Mouse (Mus musculus) forelimb bud, embryonic 11.5 days (tissue): ENCODE measurements around the gene Nynrin.

Experiments used
- DNase-seq: peaks from one replicate; pipeline ENCODE4 v3.0.0-alpha.2; 2012; ENCODE audit warnings: low read depth, low spot score

The Nynrin gene

GRCm38 (mm10) chr14:55877469-55878315 lies 23.9 kb downstream of the Nynrin start:
- DNase-seq, result no peak

- no peak for DNase-seq
Observed at GRCm38 (mm10) chr14:55878316-55878940, 24.6 kb downstream of the Nynrin start.

DNA sequence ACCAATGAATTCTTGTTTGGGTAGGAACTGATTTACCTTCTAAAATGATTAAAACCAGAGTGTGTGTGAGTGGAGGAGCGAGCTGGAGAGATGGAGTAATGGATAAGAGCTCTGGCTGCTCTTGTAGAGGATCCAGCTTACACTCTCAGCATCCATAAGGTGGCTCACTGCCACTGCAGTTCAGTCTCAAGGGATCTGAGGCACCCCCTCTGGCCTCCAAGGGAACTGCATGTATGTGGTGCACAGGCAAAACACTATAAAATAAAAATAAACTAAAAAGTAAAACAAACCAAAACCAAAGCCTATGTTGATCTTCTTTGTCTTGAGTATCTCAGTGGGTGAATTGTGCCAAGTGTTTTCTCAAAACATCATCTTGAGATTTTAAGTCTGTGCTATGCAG lies 25.8 kb downstream of the Nynrin start:
- peak; percentile 73 for DNase-seq

- no peak for DNase-seq
Observed at GRCm38 (mm10) chr14:55880982-55881381, 27.2 kb downstream of the Nynrin start.

GRCm38 (mm10) chr14:55882171-55882641 lies 28.4 kb downstream of the Nynrin start:
- no peak for DNase-seq

GRCm38 (mm10) chr14:55883149-55883661 lies 29.4 kb downstream of the Nynrin start:
- no peak for DNase-seq

DNA sequence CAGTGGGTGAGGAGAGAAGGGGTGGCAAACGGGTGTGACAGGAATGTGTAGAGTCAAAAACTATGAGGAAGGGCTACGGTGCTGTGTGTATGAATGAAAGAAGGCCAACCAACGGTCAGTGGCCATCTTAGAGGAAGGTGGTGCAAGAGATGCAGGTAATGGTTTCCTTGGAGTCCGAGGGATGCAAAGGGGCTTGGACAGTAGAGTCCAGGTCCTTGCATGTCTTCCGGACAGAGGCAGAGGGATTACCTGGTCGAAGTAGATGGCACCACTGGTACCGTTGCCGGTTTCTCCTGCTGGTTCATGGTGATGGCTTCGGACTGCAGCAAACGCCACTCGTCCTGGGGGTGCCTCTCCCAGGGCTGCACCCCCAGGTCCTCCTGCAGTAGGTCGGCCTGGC lies 29.9 kb downstream of the Nynrin start:
- no peak for DNase-seq

DNA sequence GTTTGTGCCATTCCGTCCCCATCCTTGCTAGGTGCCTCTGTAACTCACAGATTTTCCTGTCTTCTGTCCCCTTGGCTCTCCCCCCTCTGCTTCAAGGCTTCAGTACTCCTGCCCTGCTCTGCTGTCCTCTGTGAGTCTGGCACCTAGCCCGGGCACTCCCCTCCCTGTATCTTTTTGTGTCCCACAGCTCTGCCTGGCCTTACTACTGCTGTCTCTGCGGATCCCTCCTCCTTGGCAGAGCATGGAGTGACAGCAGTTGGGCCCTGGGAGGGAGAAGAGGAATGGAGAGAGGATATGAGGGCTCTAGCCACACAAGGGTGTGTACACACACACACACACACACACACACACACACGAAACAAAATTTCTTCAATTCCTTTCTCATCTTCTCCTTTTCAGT lies 30.4 kb downstream of the Nynrin start, which contains the start of gene Cbln3:
Cbln3 (minus strand) TSS at position 227 of the 400 bp plus-strand sequence.
- DNase-seq, result no peak

GRCm38 (mm10) chr14:55884713-55885113 lies 30.9 kb downstream of the Nynrin start, which contains the start of gene Khnyn:
TSS of gene Khnyn (plus strand) at chr14:55884947.
- DNase-seq, result peak; percentile 89

GRCm38 (mm10) chr14:55885114-55885790 lies 31.4 kb downstream of the Nynrin start:
- no peak for DNase-seq

GRCm38 (mm10) chr14:55885791-55886271 lies 32.0 kb downstream of the Nynrin start:
- no peak for DNase-seq

GRCm38 (mm10) chr14:55886571-55887382 lies 33.0 kb downstream of the Nynrin start:
- DNase-seq, result no peak

DNA sequence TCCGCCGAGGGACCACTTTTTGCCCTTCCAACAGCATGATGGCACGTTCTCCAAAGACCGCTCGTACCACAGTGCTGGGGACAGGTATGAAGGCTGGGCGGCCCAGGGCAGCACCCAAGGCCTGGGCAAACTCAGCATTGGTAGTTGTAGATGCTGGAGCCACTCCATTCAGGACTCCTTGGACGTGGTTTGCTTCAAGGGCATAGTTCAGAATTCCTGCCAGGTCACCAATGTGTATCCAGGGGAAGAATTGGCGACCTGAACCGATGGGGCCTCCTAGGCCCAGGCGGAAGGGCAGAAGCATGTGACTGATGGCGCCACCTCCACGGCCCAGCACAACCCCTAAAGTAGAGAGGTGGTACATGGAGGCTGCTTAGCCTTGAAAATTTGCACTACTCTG lies 43.9 kb downstream of the Nynrin start:
- DNase-seq, result no peak

DNA sequence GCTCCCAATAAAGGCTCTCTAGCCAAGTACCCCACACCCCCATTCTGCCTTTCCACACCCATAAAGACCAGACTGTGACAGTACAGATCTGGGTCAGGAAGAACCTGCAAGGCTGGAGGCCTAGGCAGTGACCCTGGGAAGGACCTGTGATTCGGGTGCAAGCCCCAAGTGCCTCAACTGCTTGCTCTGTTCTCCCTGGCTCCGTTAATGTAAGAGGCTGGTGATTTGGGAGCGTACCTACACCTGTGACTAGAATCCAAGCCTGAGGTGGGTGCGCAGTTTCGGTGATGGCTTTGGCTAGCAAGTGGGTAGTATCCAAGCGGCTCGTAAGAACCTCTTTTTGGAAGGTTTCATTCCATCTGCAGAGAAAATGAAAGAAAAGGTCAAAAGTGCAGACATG lies 45.1 kb downstream of the Nynrin start:
- no peak for DNase-seq

- DNase-seq, result peak; percentile 92
Observed at GRCm38 (mm10) chr14:55899701-55900413, 46.0 kb downstream of the Nynrin start, which contains the start of gene Sdr39u1. TSS of gene Sdr39u1 (minus strand) at chr14:55900293.

- no peak for DNase-seq
Observed at GRCm38 (mm10) chr14:55900414-55900755, 46.6 kb downstream of the Nynrin start.

GRCm38 (mm10) chr14:55905518-55905917 lies 51.7 kb downstream of the Nynrin start:
- DNase-seq, result no peak

GRCm38 (mm10) chr14:55913406-55913805 lies 59.6 kb downstream of the Nynrin start:
- DNase-seq, result no peak

GRCm38 (mm10) chr14:55918240-55919082 lies 64.7 kb downstream of the Nynrin start:
- DNase-seq, result peak; percentile 95
